Mouse (Mus musculus) C2C12 (cell line): ENCODE data around the gene Wfdc21.

Experiments used
- CTCF ChIP-seq: IDR thresholded peaks from one replicate; pipeline ENCODE4 v1.5.1; 2011; ENCODE audit not compliant: control insufficient read depth, insufficient read depth, insufficient read length
- MAX ChIP-seq: IDR thresholded peaks from one replicate; pipeline ENCODE4 v1.6.1; 2011; ENCODE audit warnings: mild to moderate bottlenecking, control low read depth
- USF1 ChIP-seq: IDR thresholded peaks from one replicate; pipeline ENCODE4 v1.6.1; 2011; ENCODE audit warnings: low read depth, mild to moderate bottlenecking, control low read depth, moderate library complexity

DNA sequence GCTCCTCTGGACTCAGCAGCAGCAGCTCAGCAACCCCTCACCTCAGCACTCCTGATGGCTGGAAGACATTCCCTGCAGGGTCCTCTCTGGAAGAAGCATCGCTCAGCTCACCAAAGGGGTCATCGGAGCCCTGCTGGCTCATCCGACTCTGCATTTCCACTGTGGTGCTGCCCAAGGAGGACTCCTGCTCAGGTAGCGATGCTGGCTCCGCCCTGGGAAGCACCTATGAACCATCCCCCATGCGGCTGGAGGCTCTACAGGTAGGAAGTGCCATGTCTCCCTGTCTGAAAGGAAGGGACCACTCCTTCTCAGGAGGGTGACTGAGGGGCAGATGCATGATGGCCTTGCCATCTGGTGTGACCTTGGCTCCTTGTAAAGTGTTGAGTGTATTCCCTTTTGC, 25.6 kb downstream of the Wfdc21 start:
- no peak for TF ChIP-seq CTCF
- TF ChIP-seq USF1: no peak
- no peak for TF ChIP-seq MAX
